Mouse (Mus musculus) midbrain, embryonic 15.5 days (tissue): ENCODE data around the gene Ccdc85c. TPM values are rescaled to one million over a fixed set of nuclear protein-coding genes. Genes with fewer than 3 reads are reported as not detected.

Experiments used
- ATAC-seq: fragments of 200-750 bp; cut with Nextera tagmentation; replicated peaks from 2 replicates; pipeline ENCODE4 v1.8.0; 2017; ENCODE audit warnings: moderate TSS enrichment
- H3K27ac ChIP-seq: fragments of 300-500 bp; sonication (generic); 2 replicates; pipeline ENCODE4 v1.5.1; 2015; ENCODE audit warnings: mild to moderate bottlenecking, inconsistent platforms
- H3K27me3 ChIP-seq: fragments of 300-500 bp; sonication (generic); replicated peaks from 2 replicates; pipeline ENCODE4 v1.6.1; 2015; ENCODE audit warnings: inconsistent platforms
- H3K36me3 ChIP-seq: fragments of 300-500 bp; sonication (generic); replicated peaks from 2 replicates; pipeline ENCODE4 v1.6.1; 2015; ENCODE audit warnings: inconsistent platforms
- H3K4me1 ChIP-seq: fragments of 300-500 bp; sonication (generic); 2 replicates; pipeline ENCODE4 v1.6.1; 2015; ENCODE audit warnings: inconsistent platforms
- H3K4me2 ChIP-seq: fragments of 300-500 bp; sonication (generic); 2 replicates; pipeline ENCODE4 v1.6.1; 2015; ENCODE audit warnings: inconsistent platforms, mild to moderate bottlenecking, moderate library complexity
- H3K4me3 ChIP-seq: fragments of 300-500 bp; sonication (generic); 2 replicates; pipeline ENCODE4 v1.5.1; 2015; ENCODE audit warnings: mild to moderate bottlenecking, inconsistent platforms
- H3K9ac ChIP-seq: fragments of 300-500 bp; sonication (generic); 2 replicates; pipeline ENCODE4 v1.6.1; 2015; ENCODE audit warnings: mild to moderate bottlenecking, inconsistent platforms
- H3K9me3 ChIP-seq: fragments of 300-500 bp; sonication (generic); 2 replicates; pipeline ENCODE4 v1.6.1; 2016; ENCODE audit warnings: inconsistent platforms
- WGBS: fragments of 180-500 bp; shearing (Covaris S2); methylation state at CpG from one replicate; pipeline ENCODE4 v1.1.7; 2015; ENCODE audit warnings: mixed read lengths; 5-methylcytosine and 5-hydroxymethylcytosine counted together
- polyA plus RNA-seq: library from polyadenylated mRNA; unstranded; fragments of >200 nt; fragmentation: Nextera tagmentation; extraction: Ambion mirVana; gene quantifications from 2 replicates; pipeline ENCODE4 v1.2.1, GENCODE M21; 2015

Ccdc85c gene
- polyA plus RNA-seq, 1 experiment from 2014 or later: 15.8 TPM

GRCm38 (mm10) chr12:108288127-108288880 lies 13.1 kb upstream of the Ccdc85c start:
- Histone ChIP-seq H3K4me2 (no peak overlapping the region), H3K4me3 (no peak overlapping the region), H3K36me3 (no peaks in the 10 kb centered on the region), H3K4me1 (peaks cover 29% of the 10 kb centered on the region), H3K9me3 (no peaks in the 10 kb centered on the region), H3K27me3 (no peaks in the 10 kb centered on the region), H3K27ac (no peak overlapping the region), H3K9ac (no peak overlapping the region)
- WGBS: 77% methylated on average over 19 of the region's 19 CpGs
- no peak for ATAC-seq

GRCm38 (mm10) chr12:108287011-108287410 lies 11.8 kb upstream of the Ccdc85c start:
- peaks cover 20% of the 10 kb centered on the region for H3K4me1 ChIP-seq
- 86% methylated on average over 7 of the region's 8 CpGs for WGBS
- H3K4me3 ChIP-seq: no peak overlapping the region
- no peaks in the 10 kb centered on the region for H3K36me3 ChIP-seq
- H3K27me3 ChIP-seq: no peaks in the 10 kb centered on the region
- H3K27ac ChIP-seq: no peak overlapping the region
- ATAC-seq: no peak
- H3K4me2 ChIP-seq: no peak overlapping the region
- no peak overlapping the region for H3K9ac ChIP-seq
- H3K9me3 ChIP-seq: no peaks in the 10 kb centered on the region

DNA sequence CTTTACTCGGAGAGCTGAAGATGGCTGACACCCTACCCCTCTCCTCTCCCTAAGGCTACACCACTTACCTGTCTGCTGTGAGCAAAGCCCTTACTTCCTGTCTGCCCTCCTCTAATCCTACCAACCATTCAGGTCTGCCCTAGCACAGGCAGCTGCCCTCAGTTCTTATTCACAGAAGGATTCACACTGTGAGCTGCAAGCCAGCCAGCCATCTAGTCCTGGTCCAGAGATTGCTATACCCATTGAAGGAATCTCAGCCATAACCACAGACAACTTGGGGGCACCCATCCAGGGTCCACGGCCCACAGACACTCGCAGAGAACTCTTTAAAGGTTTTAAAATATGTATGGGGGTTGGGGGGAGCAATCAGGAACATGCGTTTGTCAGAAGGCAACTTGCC lies 11.2 kb upstream of the Ccdc85c start:
- H3K9ac ChIP-seq: no peak overlapping the region
- H3K27me3 ChIP-seq: no peaks in the 10 kb centered on the region
- 86% methylated on average over 4 of the region's 4 CpGs for WGBS
- H3K4me1 ChIP-seq: peaks cover 20% of the 10 kb centered on the region
- no peak overlapping the region for H3K27ac ChIP-seq
- no peak for ATAC-seq
- H3K4me3 ChIP-seq: no peak overlapping the region
- H3K36me3 ChIP-seq: no peaks in the 10 kb centered on the region
- no peaks in the 10 kb centered on the region for H3K9me3 ChIP-seq
- no peak overlapping the region for H3K4me2 ChIP-seq

DNA sequence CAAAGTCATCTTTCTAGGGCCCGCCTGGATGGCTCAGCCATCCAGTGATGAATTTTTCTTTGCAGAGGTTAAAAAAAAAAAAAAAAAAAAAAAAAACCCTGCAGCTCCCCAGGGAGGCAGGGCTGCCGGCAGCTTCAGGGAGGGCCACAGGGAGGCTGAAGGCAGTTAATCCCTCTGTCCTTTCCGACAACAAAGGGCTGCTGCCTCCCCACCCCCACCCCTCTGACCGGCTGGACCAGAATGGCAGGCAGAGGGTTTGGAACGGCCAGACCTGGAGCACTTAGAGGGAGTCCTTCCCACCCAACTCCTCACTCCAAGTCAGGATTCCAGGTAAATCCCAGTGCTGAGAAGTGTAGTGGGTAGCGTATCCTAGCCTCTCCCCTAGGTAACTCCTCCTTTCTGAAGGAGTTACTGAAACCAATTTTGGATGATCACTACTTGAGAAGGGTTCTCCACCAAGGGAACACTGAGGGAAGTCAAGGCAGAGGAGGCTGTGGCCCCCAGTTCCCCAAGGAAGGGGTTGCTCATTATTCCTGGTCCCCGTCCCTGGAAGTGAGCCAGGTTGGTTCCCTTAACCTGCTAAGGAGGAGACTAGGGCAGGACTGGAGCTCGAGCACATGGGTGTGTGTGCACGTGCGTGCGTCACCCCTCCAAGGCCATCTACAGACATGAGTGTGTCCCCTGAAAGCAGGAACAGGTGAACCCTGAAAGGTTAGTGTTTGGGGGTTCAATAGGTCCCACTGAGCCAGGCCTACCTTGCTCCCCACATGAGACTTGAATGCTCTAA lies 10.2 kb upstream of the Ccdc85c start:
- peak; percentile 45 for ATAC-seq
- Histone ChIP-seq H3K9ac (peak overlapping the region; percentile 12; the same call in 1 of the 2 replicates), H3K4me2 (peak overlapping the region; percentile 34), H3K36me3 (no peaks in the 10 kb centered on the region), H3K27me3 (no peaks in the 10 kb centered on the region), H3K4me1 (peaks cover 20% of the 10 kb centered on the region), H3K27ac (peak overlapping the region; percentile 67), H3K9me3 (no peaks in the 10 kb centered on the region), H3K4me3 (no peak overlapping the region)
- WGBS: 19% methylated on average over 11 of the region's 11 CpGs

GRCm38 (mm10) chr12:108284455-108285224 lies 9.4 kb upstream of the Ccdc85c start:
- Histone ChIP-seq H3K27me3 (no peaks in the 10 kb centered on the region), H3K4me3 (no peak overlapping the region), H3K27ac (peak overlapping the region; percentile 67), H3K36me3 (no peaks in the 10 kb centered on the region), H3K9ac (peak overlapping the region; percentile 12; the same call in 1 of the 2 replicates), H3K9me3 (no peaks in the 10 kb centered on the region), H3K4me1 (peaks cover 20% of the 10 kb centered on the region), H3K4me2 (peak overlapping the region; percentile 34)
- WGBS: 29% methylated on average over 14 of the region's 14 CpGs
- peak; percentile 61 for ATAC-seq

- no peaks in the 10 kb centered on the region for H3K36me3 ChIP-seq
- H3K9ac ChIP-seq: peak overlapping the region; percentile 72; the same call in 1 of the 2 replicates
- H3K4me1 ChIP-seq: peaks cover 34% of the 10 kb centered on the region
- peak overlapping the region; percentile 71 for H3K4me2 ChIP-seq
- ATAC-seq: no peak
- peak overlapping the region; percentile 92 for H3K27ac ChIP-seq
- H3K4me3 ChIP-seq: peak overlapping the region; percentile 90
- no peaks in the 10 kb centered on the region for H3K9me3 ChIP-seq
- WGBS: 19% methylated on average over 15 of the region's 15 CpGs
- no peaks in the 10 kb centered on the region for H3K27me3 ChIP-seq
These were observed 3.1 kb upstream of the Ccdc85c start for GRCm38 (mm10) chr12:108278221-108278918.

DNA sequence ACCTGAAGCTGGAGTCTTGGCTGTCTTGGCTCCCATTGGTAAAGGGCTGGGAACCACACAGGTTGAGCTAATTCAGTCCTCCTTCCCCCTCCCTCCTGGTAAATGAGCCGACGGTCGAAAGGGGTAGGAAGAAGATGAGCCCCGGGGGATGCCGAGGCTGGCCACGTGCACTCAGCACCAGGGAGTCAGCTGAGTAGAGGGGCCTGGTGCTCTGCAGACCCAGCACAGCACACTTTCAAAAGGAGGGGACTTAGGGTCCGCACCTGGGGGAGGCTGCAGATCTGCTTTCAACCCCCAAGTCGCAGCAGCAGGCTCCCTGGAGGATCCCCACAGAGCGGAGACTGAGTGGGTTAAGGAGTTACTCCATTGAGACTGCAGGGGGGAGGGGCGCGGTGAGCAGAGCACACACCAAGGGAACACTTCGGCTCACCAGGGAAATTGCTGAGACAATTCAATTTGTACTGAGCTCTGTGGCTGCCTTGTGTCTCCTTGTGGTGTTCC lies 2.2 kb upstream of the Ccdc85c start:
- Histone ChIP-seq H3K4me2 (peak overlapping the region; percentile 71), H3K9me3 (no peaks in the 10 kb centered on the region), H3K36me3 (no peaks in the 10 kb centered on the region), H3K27ac (peak overlapping the region; percentile 92), H3K9ac (peak overlapping the region; percentile 72), H3K4me1 (peaks cover 44% of the 10 kb centered on the region), H3K27me3 (no peaks in the 10 kb centered on the region), H3K4me3 (peak overlapping the region; percentile 90)
- ATAC-seq: no peak
- 0% methylated on average over 12 of the region's 12 CpGs for WGBS

- H3K27me3 ChIP-seq: no peaks in the 10 kb centered on the region
- peak overlapping the region; percentile 71 for H3K4me2 ChIP-seq
- under 1% methylated on average over 47 of the region's 47 CpGs for WGBS
- peak; percentile 1; the same call in 1 of the 2 replicates for ATAC-seq
- H3K4me3 ChIP-seq: peak overlapping the region; percentile 90
- peaks cover 56% of the 10 kb centered on the region for H3K4me1 ChIP-seq
- H3K27ac ChIP-seq: peak overlapping the region; percentile 92
- peak overlapping the region; percentile 72 for H3K9ac ChIP-seq
- H3K9me3 ChIP-seq: no peaks in the 10 kb centered on the region
- H3K36me3 ChIP-seq: no peaks in the 10 kb centered on the region
These were observed 946 bp upstream of the Ccdc85c start for GRCm38 (mm10) chr12:108275920-108276822.

DNA sequence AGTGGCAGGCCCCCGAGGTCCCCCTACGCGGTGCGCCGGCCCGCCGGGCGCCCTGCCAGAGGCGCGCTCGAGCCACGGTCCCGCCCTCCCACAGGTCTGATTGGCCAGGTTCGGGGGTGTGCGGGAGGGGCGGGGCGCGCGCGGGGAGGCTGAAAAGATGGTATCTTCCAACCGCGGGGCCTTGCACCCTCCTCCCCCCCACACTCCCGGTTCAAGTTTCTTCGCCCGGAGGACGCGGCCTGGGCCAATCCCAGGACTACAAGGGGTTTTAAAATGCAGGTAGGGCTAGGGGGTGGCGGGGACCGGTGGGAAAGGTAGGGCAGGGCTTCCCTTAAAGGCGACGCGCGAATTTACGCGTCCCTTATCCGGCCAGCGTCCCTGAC lies 274 bp upstream of the Ccdc85c start:
- WGBS: under 1% methylated on average over 24 of the region's 37 CpGs
- H3K4me1 ChIP-seq: peaks cover 63% of the 10 kb centered on the region
- H3K9me3 ChIP-seq: no peaks in the 10 kb centered on the region
- peak overlapping the region; percentile 71 for H3K4me2 ChIP-seq
- no peaks in the 10 kb centered on the region for H3K27me3 ChIP-seq
- peak overlapping the region; percentile 72 for H3K9ac ChIP-seq
- ATAC-seq: peak; percentile 93
- no peaks in the 10 kb centered on the region for H3K36me3 ChIP-seq
- peak overlapping the region; percentile 95 for H3K27ac ChIP-seq
- H3K4me3 ChIP-seq: peak overlapping the region; percentile 90

DNA sequence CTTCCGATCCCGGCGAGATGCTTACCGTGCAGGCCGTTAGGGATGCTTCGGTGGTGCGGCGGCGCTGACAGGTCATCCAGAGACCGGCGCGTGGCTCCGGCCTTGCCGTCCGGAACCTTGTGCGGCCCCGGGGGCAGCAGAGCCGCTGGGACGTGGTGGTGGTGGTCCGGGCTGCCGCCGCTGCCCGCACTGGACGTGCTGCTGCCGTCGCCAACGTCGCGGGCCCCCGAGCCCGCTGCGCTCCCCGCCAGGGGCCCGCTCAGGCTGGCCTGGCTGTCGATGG lies 971 bp downstream of the Ccdc85c start:
- H3K4me1 ChIP-seq: peaks cover 75% of the 10 kb centered on the region
- peak overlapping the region; percentile 90 for H3K4me3 ChIP-seq
- no peak for ATAC-seq
- peak overlapping the region; percentile 85 for H3K9ac ChIP-seq
- under 1% methylated on average over 20 of the region's 35 CpGs for WGBS
- no peaks in the 10 kb centered on the region for H3K27me3 ChIP-seq
- peak overlapping the region; percentile 95 for H3K27ac ChIP-seq
- H3K36me3 ChIP-seq: no peaks in the 10 kb centered on the region
- peak overlapping the region; percentile 71 for H3K4me2 ChIP-seq
- no peaks in the 10 kb centered on the region for H3K9me3 ChIP-seq
